Mouse (Mus musculus) CH12.LX (cell line): ENCODE data around the gene Tmem72. TPM values are rescaled to one million over a fixed set of nuclear protein-coding genes. Genes with fewer than 3 reads are reported as not detected.

ENCODE experiments used
- DNase-seq: peaks from one replicate; pipeline ENCODE4 v3.0.0-alpha.2; 2013; ENCODE audit errors: extremely low read depth
- H3K27ac ChIP-seq: 2 replicates; pipeline ENCODE4 v1.5.1; 2012; ENCODE audit warnings: low read depth, mild to moderate bottlenecking, control low read depth, moderate library complexity; ENCODE audit not compliant: insufficient read depth
- H3K27me3 ChIP-seq: replicated peaks from 2 replicates; pipeline ENCODE3; 2012; ENCODE audit warnings: inconsistent platforms
- H3K36me3 ChIP-seq, 2 experiments: replicated peaks in 1 of 2; 2 replicates each; pipeline versions ENCODE3 to v1.6.1; 2012; ENCODE audit warnings: inconsistent platforms in 1 of 2, low read length in 1 of 2, mild to moderate bottlenecking in 1 of 2, mixed read lengths in 1 of 2, moderate library complexity in 1 of 2; ENCODE audit not compliant: control insufficient read depth in 1 of 2, insufficient read depth in 1 of 2
- H3K4me1 ChIP-seq, 2 experiments: 2 replicates each; pipeline ENCODE4 v1.6.1; 2012; ENCODE audit warnings: inconsistent platforms in 1 of 2, moderate library complexity in 1 of 2; ENCODE audit not compliant: insufficient read depth in 2 of 2, control insufficient read depth in 1 of 2
- H3K4me2 ChIP-seq: 2 replicates; pipeline ENCODE4 v1.6.1; 2012; ENCODE audit warnings: low read depth, mild to moderate bottlenecking, control low read depth; ENCODE audit not compliant: poor library complexity, insufficient read depth, severe bottlenecking
- H3K4me3 ChIP-seq, 3 experiments: fragments of 150-350 bp in 1 of 3; sonication (generic) in 1 of 3; replicated peaks in 1 of 3; 2 replicates each; pipeline versions ENCODE3 to v1.5.1; 2011 to 2012; ENCODE audit warnings: low read depth in 2 of 3, low read length in 2 of 3, mild to moderate bottlenecking in 2 of 3, moderate library complexity in 2 of 3, control low read depth in 1 of 3, improper control_type of control experiment in 1 of 3, inconsistent platforms in 1 of 3, mixed read lengths in 1 of 3; ENCODE audit not compliant: poor library complexity in 1 of 3
- H3K79me2 ChIP-seq: replicated peaks from 2 replicates; pipeline ENCODE4 v1.6.1; 2012; ENCODE audit warnings: mild to moderate bottlenecking, moderate library complexity; ENCODE audit not compliant: control insufficient read depth, poor library complexity, insufficient read depth, severe bottlenecking; ENCODE audit errors: extremely low read depth
- H3K9ac ChIP-seq: 2 replicates; pipeline ENCODE4 v1.6.1; 2012; ENCODE audit warnings: low read depth, mild to moderate bottlenecking, control low read depth, moderate library complexity; ENCODE audit not compliant: insufficient read depth
- H3K9me3 ChIP-seq: replicated peaks from 2 replicates; pipeline ENCODE3; 2012; ENCODE audit warnings: low read length, inconsistent platforms, mixed read lengths
- BHLHE40 ChIP-seq: IDR thresholded peaks from 2 replicates; pipeline ENCODE4 v1.6.1; 2011; ENCODE audit warnings: mild to moderate bottlenecking, low read depth, low read length, improper control_type of control experiment
- E2F4 ChIP-seq: IDR thresholded peaks from 2 replicates; pipeline ENCODE4 v1.6.1; 2011; ENCODE audit warnings: low read depth, low read length, improper control_type of control experiment; ENCODE audit not compliant: insufficient replicate concordance
- ELF1 ChIP-seq: IDR thresholded peaks from 2 replicates; pipeline ENCODE4 v1.6.1; 2014; ENCODE audit warnings: low read depth, mild to moderate bottlenecking, inconsistent platforms, low read length, improper control_type of control experiment
- GABPA ChIP-seq: IDR thresholded peaks from 2 replicates; pipeline ENCODE4 v1.6.1; 2012; ENCODE audit warnings: low read depth, low read length, improper control_type of control experiment, inconsistent platforms; ENCODE audit not compliant: insufficient replicate concordance
- KAT2A ChIP-seq: IDR thresholded peaks from 2 replicates; pipeline ENCODE4 v1.6.1; 2012; ENCODE audit warnings: low read length, improper control_type of control experiment, inconsistent platforms; ENCODE audit not compliant: insufficient replicate concordance
- MEF2A ChIP-seq: IDR thresholded peaks from 2 replicates; pipeline ENCODE4 v1.6.1; 2014; ENCODE audit warnings: low read depth, mild to moderate bottlenecking, inconsistent platforms, low read length, improper control_type of control experiment, borderline replicate concordance
- MYC ChIP-seq: IDR thresholded peaks from 2 replicates; pipeline ENCODE4 v1.6.1; 2011; ENCODE audit warnings: low read depth, mild to moderate bottlenecking, improper control_type of control experiment, low read length
- NRF1 ChIP-seq: IDR thresholded peaks from 2 replicates; pipeline ENCODE4 v1.6.1; 2014; ENCODE audit warnings: low read depth, mild to moderate bottlenecking, inconsistent platforms, low read length, improper control_type of control experiment, moderate library complexity
- PAX5 ChIP-seq: IDR thresholded peaks from 2 replicates; pipeline ENCODE4 v1.6.1; 2012; ENCODE audit warnings: low read length, inconsistent platforms, mixed read lengths
- POLR2A ChIP-seq: IDR thresholded peaks from 2 replicates; pipeline ENCODE4 v1.6.1; 2011; ENCODE audit warnings: low read depth, mild to moderate bottlenecking, improper control_type of control experiment, low read length
- RCOR1 ChIP-seq: conservative IDR thresholded peaks from 2 replicates; pipeline ENCODE4 v1.6.1; 2012; ENCODE audit warnings: low read depth, mild to moderate bottlenecking, inconsistent platforms, low read length, improper control_type of control experiment
- TCF12 ChIP-seq: IDR thresholded peaks from 2 replicates; pipeline ENCODE4 v1.6.1; 2014; ENCODE audit warnings: low read depth, mild to moderate bottlenecking, inconsistent platforms, low read length, improper control_type of control experiment
- UBTF ChIP-seq: IDR thresholded peaks from 2 replicates; pipeline ENCODE4 v1.6.1; 2012; ENCODE audit warnings: low read depth, mild to moderate bottlenecking, inconsistent platforms, low read length, improper control_type of control experiment, moderate library complexity
- ZC3H11A ChIP-seq: IDR thresholded peaks from 2 replicates; pipeline ENCODE4 v1.6.1; 2012; ENCODE audit warnings: low read depth, mild to moderate bottlenecking, inconsistent platforms, low read length, improper control_type of control experiment
- ZKSCAN1 ChIP-seq: IDR thresholded peaks from 2 replicates; pipeline ENCODE4 v1.6.1; 2012; ENCODE audit warnings: low read depth, inconsistent platforms, low read length, improper control_type of control experiment, borderline replicate concordance
- ZMIZ1 ChIP-seq: IDR thresholded peaks from 2 replicates; pipeline ENCODE4 v1.6.1; 2012; ENCODE audit warnings: low read depth, mild to moderate bottlenecking, inconsistent platforms, low read length, improper control_type of control experiment
- ZNF384 ChIP-seq: IDR thresholded peaks from 2 replicates; pipeline ENCODE4 v1.6.1; 2012; ENCODE audit warnings: low read depth, low read length, improper control_type of control experiment, inconsistent platforms
- dilution Hi-C: fragments of 300-500 bp; cut with MboI; formaldehyde crosslinking; loops from 2 replicates; pipeline ENCODE4 v1.14.3; 2020; ENCODE audit warnings: low sequenced_read_pairs; ENCODE audit not compliant: extremely low pct_unique_long_range_greater_than_20kb, extremely low pct_ligation_motif_present
- in situ Hi-C: fragments of 300-500 bp; cut with MboI; formaldehyde crosslinking; loops from 3 replicates; pipeline ENCODE4 v1.14.3; 2019; ENCODE audit warnings: low sequenced_read_pairs, low pct_ligation_motif_present, low pct_unique_long_range_greater_than_20kb, mixed read lengths
- polyA plus RNA-seq: library from polyadenylated mRNA; unstranded; fragments of >175 nt; gene quantifications from 2 replicates; pipeline ENCODE4 v1.2.1, GENCODE M21; 2012; ENCODE audit warnings: low read depth; ENCODE audit not compliant: insufficient read length
- total RNA-seq, 2 experiments: library from RNA; depleted of rRNA; stranded (reverse); fragments of 300-350 nt in 1 of 2; fragments of >200 nt in 1 of 2; gene quantifications; 2 replicates each; pipeline ENCODE4 v1.2.3; 2012 to 2014

The Tmem72 gene
- total and polyA plus RNA-seq, 3 experiments, result 0.01 to 0.04 (median 0.01) TPM

DNA sequence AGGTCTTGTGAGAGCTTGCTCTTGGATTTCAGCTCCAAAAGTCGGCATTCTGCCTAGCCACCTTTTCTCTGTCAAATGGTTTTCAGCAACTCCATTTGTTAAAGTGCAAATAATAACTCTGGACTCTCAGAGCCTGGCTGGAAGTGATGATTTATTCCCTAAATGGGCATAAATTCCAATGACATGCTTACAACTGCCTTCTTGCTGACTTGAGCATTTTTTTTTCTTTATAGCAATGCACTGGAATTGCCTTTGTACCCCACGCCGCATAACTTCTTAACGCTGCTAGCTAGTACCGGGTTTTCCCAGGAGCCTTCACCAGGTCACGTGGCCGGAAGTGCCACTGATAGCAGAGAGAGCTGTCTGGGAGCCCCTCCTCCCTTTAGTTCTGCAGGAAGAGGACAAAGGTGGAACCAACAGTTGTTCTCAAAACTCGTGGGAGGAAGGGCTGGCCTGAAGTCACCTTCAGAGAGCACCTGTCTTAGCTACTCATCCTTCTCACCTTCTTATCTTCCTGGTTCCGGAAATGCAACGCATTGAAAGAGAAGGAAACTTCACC, 40.3 kb downstream of the Tmem72 start (continued):
- peak; percentile 99 for TF ChIP-seq ELF1
- no peak for TF ChIP-seq MEF2A
- TF ChIP-seq ZMIZ1, result peak; percentile 24; the same call in 1 of the 2 replicates
- TF ChIP-seq ZKSCAN1, result no peak
- peak; percentile 93 for TF ChIP-seq BHLHE40
- no peak for TF ChIP-seq PAX5
- peak; percentile 67 for TF ChIP-seq POLR2A
- TF ChIP-seq ZNF384, result no peak; the same call in 1 of the 2 replicates
- TF ChIP-seq NRF1, result no peak
- no peak for TF ChIP-seq ZC3H11A

DNA sequence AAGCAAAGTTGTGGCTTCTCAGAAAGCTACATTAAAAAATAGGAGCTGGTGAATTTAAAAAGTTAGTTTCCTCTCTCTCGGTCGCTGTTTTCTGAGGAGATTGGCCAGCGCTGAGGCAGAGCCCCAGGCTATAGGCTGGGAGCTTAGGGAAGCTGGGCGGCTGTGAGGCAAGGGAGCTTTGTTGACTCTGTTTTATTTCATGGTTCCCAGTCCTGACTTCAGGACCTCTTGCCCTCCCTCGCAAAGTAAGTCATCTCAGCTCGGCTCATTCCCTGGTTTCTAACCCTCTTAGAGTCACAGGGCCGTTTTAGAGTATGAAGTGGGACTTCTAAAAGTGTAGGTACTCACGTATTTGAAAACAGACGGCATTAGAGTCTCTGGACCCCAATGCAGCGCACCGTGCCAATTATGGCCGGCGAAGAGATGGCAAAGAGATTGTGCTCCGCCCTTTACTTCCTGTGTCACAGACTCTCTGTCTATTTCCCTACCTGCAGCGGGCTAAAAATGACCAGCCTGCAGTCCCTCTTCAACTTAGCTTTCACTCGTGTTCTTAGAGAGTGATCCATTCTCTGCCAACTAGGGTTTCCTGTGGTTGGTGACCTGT, 42.3 kb downstream of the Tmem72 start:
- Histone ChIP-seq H3K4me3 (peak overlapping the region; percentile 82 to 94 (median 85)), H3K9me3 (no peaks in the 10 kb centered on the region), H3K36me3 (peaks cover 0 to 10% of the 10 kb centered on the region in 2 experiments), H3K27me3 (no peaks in the 10 kb centered on the region), H3K4me1 (peaks cover 39 to 69% of the 10 kb centered on the region in 2 experiments), H3K27ac (peak overlapping the region; percentile 87), H3K4me2 (peak overlapping the region; percentile 92), H3K9ac (peak overlapping the region; percentile 98), H3K79me2 (peaks cover 41% of the 10 kb centered on the region)
- no peak for DNase-seq
- in situ Hi-C loops, result no loop called here
- dilution Hi-C loops, result no loop called here
- 0 out of 2 replicates have a peak, but pooled peaks have one; percentile 18 for TF ChIP-seq UBTF
- TF ChIP-seq POLR2A, result peak; percentile 50
- 0 out of 2 replicates have a peak, but pooled peaks have one; percentile 16 for TF ChIP-seq RCOR1
- 0 out of 2 replicates have a peak, but pooled peaks have one; percentile 1 for TF ChIP-seq MYC
- peak; percentile 55 for TF ChIP-seq ELF1
- TF ChIP-seq KAT2A, result no peak
- 0 out of 2 replicates have a peak, but pooled peaks have one; percentile 30 for TF ChIP-seq TCF12
- TF ChIP-seq E2F4, result no peak
- no peak for TF ChIP-seq GABPA
- no peak for TF ChIP-seq ZKSCAN1
